Mouse (Mus musculus) lung, adult 18-20 months (tissue): ENCODE data around the gene Fam186b.

ENCODE experiments used
- DNase-seq, 2 experiments: peaks; one replicate each; pipeline ENCODE4 v3.0.0; 2022; ENCODE audit warnings: mixed read lengths in 2 of 2

Fam186b gene

DNA sequence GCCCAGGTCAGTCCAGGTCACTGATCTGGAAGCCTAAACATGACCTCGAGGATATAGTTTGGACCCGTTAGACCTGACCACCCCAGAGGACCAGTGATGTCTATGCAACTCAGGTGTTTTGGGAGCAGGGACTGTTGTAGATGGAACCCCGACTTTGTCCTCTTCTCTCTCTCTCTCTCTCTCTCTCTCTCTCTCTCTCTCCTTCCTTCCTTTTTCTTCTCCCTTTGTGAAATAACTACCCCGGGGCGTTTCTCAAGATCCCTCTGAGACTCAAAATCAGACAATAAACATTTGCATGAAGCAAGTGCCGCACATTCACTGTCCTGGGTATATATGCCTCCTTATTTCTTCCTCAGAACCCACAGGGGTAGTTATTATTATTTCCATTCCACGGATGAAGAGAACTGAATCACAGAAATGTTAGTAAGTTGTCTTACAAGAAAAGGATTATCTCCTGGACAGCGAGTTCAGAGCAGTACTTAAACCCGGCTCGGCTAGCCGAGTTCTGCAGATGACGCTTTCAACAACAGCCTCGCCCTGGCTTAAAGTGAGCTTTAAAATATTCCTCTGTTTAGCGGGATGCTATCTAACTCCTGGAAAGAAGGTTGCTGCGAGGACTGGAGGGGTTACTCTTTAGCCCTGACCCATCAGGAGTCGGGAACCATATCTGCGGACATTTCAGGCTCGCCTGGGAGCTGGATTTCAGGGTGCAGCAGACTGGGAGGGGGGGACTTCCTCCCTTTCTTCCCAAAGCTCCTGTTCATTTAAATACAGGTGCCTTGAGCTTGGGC, 72.7 kb downstream of the Fam186b start:
- no peak for DNase-seq

DNA sequence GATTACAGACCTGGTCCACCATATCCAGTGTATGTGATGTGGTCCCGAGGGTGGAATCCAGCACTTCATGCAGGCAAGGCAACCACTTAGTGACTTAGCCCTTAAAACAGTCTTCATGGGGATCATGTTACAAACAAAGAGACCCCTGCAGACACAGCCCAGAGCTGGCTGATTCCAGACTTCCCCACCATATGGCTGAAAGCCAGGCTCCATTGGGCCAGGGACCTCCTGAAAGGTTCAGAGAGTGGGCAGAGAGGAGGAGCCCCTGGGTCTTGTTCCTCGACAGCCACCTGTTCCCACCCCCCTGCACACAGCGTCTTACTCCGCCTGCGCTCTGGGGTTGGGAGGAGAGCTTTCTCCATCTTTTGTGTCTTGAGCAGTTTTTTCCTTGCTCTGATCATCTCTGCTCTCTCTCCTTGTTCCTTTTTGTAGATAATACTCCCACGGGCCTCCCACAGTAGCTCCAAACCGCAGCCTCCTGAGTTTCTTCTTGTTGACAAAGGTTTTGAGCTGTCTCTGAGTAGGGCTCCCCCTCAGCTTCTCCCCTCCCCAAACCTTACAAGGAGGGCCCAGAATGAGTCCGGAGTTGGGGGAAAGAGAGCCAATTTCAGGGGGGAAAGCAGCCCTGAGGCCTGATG, 74.3 kb downstream of the Fam186b start:
- DNase-seq, result no peak
